Mouse (Mus musculus) spleen, adult 2 months (tissue): ENCODE results near the gene C2cd3.

ENCODE experiments used
- CTCF ChIP-seq: fragments of 200-500 bp; IDR thresholded peaks from 2 replicates; pipeline ENCODE4 v1.5.1; 2011; ENCODE audit warnings: mild to moderate bottlenecking, inconsistent platforms; ENCODE audit not compliant: insufficient read depth, insufficient read length, insufficient replicate concordance; ENCODE audit errors: extremely low read depth
- POLR2A ChIP-seq: fragments of 200-500 bp; IDR thresholded peaks from 2 replicates; pipeline ENCODE4 v1.6.1; 2011; ENCODE audit warnings: low read depth, low read length, inconsistent platforms

GRCm38 (mm10) chr7:100408684-100409083 lies 36.7 kb downstream of the C2cd3 start:
- TF ChIP-seq POLR2A, result no peak
- no peak for TF ChIP-seq CTCF
